Mouse (Mus musculus): ENCODE measurements around the gene Sim2. TPM values are rescaled to one million over a fixed set of nuclear protein-coding genes. Genes with fewer than 3 reads are reported as not detected.
A peak's percentile ranks its signal among the peaks of the same experiment; 100 is the strongest.

Sim2 gene
- polyA plus RNA-seq, 1 experiment from 2014 or later: not detected

DNA sequence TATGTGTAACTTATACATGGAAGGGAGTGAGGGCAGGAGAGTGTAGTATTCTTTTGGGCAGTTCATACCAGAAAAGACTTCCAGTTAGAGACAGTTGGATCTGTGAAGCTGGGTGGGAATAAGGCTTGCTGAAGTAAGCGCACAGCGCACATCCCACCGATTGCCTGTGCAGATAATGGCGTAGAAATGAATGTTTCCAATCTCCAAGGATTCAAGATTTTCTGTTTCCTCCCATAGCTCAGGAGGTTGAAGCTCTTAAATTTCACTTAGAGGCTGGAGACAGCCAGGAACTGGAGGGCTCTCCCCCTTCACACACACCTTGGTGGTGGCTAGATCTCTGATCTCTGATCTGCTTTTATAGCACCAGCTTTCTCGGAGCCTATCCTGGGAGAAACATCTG, 3.1 kb upstream of the Sim2 start:
- no peak overlapping the region for H3K4me2 ChIP-seq
- no peaks in the 10 kb centered on the region for H3K9me3 ChIP-seq
- peaks cover 15% of the 10 kb centered on the region for H3K4me1 ChIP-seq (replicated peaks)
- H3K27me3 ChIP-seq: peaks cover 96% of the 10 kb centered on the region
- WGBS: 16% methylated on average over 5 of the region's 5 CpGs
- no peak overlapping the region for H3K9ac ChIP-seq
- no peak overlapping the region for H3K4me3 ChIP-seq
- no peak overlapping the region for H3K27ac ChIP-seq
- no peaks in the 10 kb centered on the region for H3K36me3 ChIP-seq
- ATAC-seq (ENCODE audit: low FRiP score): no peak

DNA sequence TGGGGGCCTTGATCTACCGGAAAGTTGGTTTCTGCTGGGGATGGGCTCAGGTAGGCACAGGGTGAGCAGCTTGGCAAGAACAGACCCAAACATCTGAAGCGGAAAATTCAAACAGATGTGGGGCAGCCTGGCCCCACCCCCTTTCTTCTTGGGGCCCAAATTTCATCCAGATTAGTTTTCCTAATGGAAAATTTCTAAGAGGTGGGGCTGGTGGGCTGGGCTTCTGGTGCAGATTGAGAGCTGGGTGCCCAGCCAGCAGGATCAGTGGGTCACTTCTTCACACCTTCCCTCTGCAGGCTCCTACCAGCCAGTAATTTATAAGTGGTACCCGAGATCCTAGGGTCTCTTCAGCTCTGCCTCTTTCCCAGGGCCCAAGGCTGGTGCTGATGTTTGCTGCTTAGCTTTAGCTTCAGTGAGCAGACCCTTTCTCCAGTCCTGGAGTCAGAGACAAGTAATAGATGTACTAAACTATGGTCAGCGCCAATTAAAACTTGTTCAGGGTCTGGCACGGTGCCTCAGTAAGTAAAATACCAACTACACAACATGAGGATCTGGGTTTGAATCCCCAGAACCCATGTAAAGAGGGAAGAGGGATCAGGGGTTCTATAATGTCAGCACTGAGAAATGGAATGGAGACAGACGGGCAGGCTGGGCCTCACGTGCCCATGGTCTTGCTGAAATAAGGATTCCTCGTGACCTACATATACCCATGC, 2.6 kb upstream of the Sim2 start:
- H3K27me3 ChIP-seq: peaks cover 96% of the 10 kb centered on the region
- no peak overlapping the region for H3K27ac ChIP-seq
- no peaks in the 10 kb centered on the region for H3K36me3 ChIP-seq
- WGBS: 4% methylated on average over 8 of the region's 8 CpGs
- H3K4me2 ChIP-seq: no peak overlapping the region
- ATAC-seq (ENCODE audit: low FRiP score): no peak
- H3K9ac ChIP-seq: no peak overlapping the region
- H3K4me1 ChIP-seq (replicated peaks): peaks cover 17% of the 10 kb centered on the region
- H3K9me3 ChIP-seq: no peaks in the 10 kb centered on the region
- H3K4me3 ChIP-seq: no peak overlapping the region

DNA sequence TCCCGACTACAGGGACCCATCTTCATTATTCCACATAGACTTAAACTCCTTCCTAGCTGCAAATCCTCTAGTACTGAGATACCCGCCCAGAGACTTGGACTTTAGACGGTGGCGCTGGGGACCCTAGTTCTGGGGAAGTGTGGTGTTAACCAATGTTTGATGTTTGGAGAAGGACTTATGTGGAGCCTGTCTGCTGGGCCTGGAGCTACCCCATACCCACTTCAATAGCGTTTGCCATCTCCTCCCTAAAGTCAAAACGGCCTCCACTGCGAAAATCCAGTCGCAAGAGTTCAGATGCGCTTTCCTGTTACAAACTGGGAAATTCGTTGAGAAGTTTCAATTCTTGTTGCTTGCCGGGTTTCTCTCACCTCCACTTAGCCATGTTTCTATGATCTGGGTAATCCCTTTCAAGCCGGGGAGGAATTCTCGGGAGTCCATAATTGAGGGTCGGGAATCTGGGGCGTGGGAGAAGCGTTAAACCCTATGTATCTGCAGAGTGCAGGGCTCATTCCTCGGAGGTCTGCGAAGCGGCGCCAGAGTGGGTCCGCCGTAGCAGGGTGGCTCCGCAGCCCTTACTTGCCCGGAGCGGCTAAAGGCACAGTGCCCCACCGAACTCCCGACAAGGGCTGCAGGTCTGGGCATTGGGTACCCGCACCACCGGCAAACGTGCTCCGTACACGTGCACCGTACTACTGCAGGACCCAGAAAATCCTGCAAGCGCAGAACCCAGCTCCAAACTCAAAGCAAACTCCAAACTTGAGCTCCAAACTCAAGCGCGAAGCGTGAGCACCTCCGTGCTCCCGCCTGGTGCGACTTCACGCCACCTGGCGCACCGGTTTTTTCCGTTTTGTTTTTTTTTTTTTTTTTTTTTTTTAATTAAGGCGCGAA, 1.5 kb upstream of the Sim2 start:
- no peak overlapping the region for H3K9ac ChIP-seq
- WGBS: under 1% methylated on average over 46 of the region's 46 CpGs
- H3K27ac ChIP-seq: no peak overlapping the region
- no peak overlapping the region for H3K4me2 ChIP-seq
- no peaks in the 10 kb centered on the region for H3K36me3 ChIP-seq
- ATAC-seq (ENCODE audit: low FRiP score): no peak
- H3K4me1 ChIP-seq (replicated peaks): peaks cover 20% of the 10 kb centered on the region
- H3K27me3 ChIP-seq: peaks cover 96% of the 10 kb centered on the region
- H3K4me3 ChIP-seq: no peak overlapping the region
- H3K9me3 ChIP-seq: no peaks in the 10 kb centered on the region

DNA sequence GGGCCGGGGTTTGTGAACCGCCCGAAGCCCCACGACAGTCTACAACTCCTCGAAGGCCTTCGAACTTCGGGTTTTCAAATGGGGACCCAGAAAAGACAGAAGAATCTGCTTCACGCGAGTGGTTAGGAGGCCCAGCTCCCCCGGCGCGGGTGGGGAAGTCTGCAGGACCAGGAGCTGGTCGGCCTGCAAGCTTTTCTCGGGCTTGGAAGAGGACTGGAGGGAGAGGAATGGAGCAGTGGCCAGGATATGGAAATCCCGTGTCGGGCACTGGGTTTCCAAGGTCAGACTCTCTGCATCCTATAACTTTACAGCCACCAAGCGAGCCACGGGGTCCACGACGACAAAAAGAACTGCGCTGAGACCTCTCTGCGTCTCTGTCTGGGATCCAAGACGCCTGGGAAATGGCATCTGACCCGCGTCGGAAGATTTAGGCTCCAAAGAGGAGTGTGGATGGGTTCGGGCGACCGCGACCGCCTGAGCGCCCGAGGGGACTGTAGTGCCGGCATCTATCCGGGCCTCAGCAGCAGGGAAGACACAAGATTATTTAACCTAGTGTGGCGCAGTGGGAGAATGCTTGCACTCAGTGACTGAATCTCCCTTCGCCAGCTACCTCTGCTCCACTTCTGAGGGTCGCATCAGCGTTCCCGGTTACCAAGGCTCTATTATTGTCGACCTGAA, 744 bp upstream of the Sim2 start:
- Histone ChIP-seq H3K27ac (no peak overlapping the region), H3K9ac (no peak overlapping the region), H3K9me3 (no peaks in the 10 kb centered on the region), H3K4me2 (no peak overlapping the region), H3K4me1 (replicated peaks) (peaks cover 20% of the 10 kb centered on the region), H3K36me3 (no peaks in the 10 kb centered on the region), H3K27me3 (peaks cover 98% of the 10 kb centered on the region), H3K4me3 (no peak overlapping the region)
- under 1% methylated on average over 41 of the region's 41 CpGs for WGBS
- ATAC-seq (ENCODE audit: low FRiP score): no peak

DNA sequence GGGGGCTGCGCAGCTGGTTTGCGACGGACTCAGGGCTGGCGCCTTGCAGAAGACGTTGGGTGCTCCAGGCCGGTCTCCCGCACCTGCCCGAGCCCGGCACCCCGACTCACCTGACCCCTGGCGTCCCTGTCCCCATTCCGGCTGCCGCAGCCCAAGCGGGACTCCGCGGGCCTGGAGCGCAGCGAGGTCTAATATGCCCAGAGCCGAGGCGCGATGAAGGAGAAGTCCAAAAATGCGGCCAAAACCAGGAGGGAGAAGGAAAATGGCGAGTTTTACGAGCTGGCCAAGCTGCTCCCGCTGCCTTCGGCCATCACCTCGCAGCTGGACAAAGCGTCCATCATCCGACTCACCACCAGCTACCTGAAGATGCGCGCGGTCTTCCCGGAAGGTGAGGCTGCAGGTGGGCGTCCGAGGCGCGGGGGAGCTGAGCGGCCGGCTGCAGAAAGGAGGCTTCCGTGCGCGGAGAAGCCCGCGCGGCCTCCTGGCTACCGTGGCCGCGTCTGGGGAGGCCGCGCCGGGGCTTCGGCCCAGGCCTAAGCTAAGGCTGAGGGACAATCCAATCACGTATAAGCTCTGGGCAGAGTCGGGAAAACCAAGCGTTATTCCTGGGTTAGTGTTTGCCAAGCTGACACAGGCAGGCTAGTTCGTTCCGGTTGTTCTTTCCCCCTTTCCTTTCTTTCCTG, 1.0 kb downstream of the Sim2 start:
- H3K4me1 ChIP-seq (replicated peaks): peaks cover 20% of the 10 kb centered on the region
- WGBS: under 1% methylated on average over 57 of the region's 57 CpGs
- H3K36me3 ChIP-seq: no peaks in the 10 kb centered on the region
- peak overlapping the region; percentile 38; the same call in 1 of the 2 replicates for H3K4me2 ChIP-seq
- no peak for ATAC-seq (ENCODE audit: low FRiP score)
- no peak overlapping the region for H3K9ac ChIP-seq
- peaks cover 98% of the 10 kb centered on the region for H3K27me3 ChIP-seq
- no peaks in the 10 kb centered on the region for H3K9me3 ChIP-seq
- no peak overlapping the region for H3K27ac ChIP-seq
- H3K4me3 ChIP-seq: peak overlapping the region; percentile 22

DNA sequence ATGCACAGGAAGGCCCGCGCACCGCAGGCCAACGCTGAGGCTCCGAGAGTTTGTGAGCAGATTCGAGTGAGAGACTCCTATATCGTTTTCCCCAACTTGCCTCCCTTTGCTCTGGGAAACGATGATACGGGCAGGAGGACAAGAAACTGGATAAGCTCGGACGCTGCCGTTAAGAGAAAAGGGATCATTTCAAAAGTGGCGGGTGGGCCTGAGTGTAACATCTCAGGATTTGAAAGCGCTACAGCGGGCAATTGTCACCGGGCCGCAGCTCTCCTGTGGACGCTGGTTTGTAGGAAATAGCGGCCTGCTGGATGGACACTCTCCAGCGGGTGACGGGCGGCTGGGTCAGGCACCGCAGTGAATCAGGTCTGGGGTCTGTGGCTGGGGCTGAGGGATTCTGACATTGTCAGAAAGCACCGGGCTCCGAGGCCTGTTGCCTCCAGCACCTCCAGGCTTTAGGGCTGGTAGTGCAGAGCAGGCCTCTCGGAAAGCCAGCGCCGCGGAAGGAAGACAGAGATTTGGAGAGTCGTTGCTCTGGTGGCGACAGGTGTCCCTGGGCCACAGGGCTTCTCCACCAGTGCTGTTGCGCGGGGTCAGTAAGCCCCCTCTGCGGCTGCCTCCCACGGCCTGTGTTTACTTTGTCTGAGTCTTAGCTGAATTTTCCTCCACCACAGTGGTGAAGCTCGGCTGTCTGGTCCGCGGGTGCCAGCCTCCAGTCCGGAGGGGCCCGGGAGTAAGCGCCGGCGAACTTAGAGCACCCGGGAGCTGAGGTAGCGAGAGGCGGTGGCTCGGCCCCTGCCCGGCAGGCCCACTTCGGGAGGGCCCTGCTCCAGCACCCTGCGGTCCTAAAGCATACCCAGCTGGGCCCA, 2.2 kb downstream of the Sim2 start:
- peaks cover 20% of the 10 kb centered on the region for H3K4me1 ChIP-seq (replicated peaks)
- ATAC-seq (ENCODE audit: low FRiP score): no peak

DNA sequence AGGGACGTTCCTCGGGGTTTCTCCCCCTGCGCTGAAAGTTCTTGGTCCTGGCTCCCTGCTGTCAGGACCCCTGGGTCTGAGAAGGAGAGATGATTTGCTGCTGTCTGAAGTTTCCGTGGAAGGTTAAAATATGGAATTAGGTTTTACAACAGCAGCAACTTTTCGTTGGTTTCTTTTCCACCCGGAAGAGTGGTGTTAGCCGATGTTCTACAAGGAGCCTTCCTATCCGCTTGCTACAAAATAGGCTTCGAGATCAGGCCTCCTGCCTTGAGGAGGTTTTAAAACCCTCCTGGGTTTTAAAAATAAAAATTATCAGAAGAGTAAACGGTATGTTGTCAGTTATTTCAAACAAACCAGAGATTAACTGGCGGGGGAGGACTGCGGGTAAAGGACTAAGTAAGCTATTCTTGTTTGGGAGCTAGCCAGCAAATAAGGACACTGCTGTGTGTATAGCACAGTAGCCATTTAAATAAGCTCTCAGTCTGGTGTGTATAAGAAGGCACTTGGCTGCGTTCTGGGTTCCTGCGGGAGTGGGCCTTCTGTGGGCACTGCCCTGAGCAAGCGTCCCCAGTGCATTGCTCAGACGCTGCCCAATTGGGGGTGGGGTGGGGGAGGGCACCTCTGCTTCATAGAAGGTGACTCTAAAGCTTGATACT, 3.0 kb downstream of the Sim2 start:
- Histone ChIP-seq H3K9me3 (no peaks in the 10 kb centered on the region), H3K4me1 (replicated peaks) (peaks cover 20% of the 10 kb centered on the region), H3K27ac (no peak overlapping the region), H3K9ac (no peak overlapping the region), H3K27me3 (peaks cover 98% of the 10 kb centered on the region), H3K4me3 (no peak overlapping the region), H3K4me2 (no peak overlapping the region), H3K36me3 (no peaks in the 10 kb centered on the region)
- no peak for ATAC-seq (ENCODE audit: low FRiP score)
- 5% methylated on average over 16 of the region's 16 CpGs for WGBS

More for the DNA sequence above, 2.2 kb downstream of the Sim2 start:
- 1% methylated on average over 50 of the region's 50 CpGs for WGBS
- H3K4me2 ChIP-seq: no peak overlapping the region
- no peak overlapping the region for H3K27ac ChIP-seq
- H3K36me3 ChIP-seq: no peaks in the 10 kb centered on the region
- H3K4me3 ChIP-seq: no peak overlapping the region; the same call in 1 of the 2 replicates
- H3K9me3 ChIP-seq: no peaks in the 10 kb centered on the region
- peaks cover 98% of the 10 kb centered on the region for H3K27me3 ChIP-seq
- no peak overlapping the region for H3K9ac ChIP-seq

DNA sequence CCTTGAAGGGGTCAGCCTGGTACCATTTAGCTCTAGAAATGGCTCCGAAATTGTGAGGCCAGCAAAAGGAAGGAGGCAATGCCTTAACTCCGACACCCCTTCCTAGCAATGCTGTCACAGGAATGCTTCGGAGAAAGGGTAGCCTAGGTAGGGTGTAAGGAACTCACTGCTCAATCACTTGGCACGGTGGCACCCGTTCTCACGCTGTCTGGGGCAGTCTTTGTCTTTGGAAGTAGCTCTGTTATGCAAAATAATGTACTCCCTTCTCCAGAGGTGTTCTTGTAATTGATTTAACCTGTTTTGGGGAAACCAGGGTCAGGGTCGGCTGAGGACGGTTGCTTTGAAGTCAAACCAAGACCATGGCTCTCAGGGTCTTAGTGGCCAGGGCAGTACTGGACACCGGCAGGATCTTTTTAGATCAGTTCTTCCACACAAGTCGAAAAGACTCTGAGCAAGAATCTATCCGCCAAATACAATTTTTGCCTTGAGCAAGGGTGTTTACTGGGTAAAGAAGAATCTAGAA, 3.6 kb downstream of the Sim2 start:
- H3K9me3 ChIP-seq: no peaks in the 10 kb centered on the region
- no peak overlapping the region for H3K4me2 ChIP-seq
- H3K9ac ChIP-seq: no peak overlapping the region
- 2% methylated on average over 11 of the region's 11 CpGs for WGBS
- H3K4me1 ChIP-seq (replicated peaks): peaks cover 20% of the 10 kb centered on the region
- no peak overlapping the region for H3K27ac ChIP-seq
- H3K4me3 ChIP-seq: no peak overlapping the region
- no peak for ATAC-seq (ENCODE audit: low FRiP score)
- peaks cover 98% of the 10 kb centered on the region for H3K27me3 ChIP-seq
- no peaks in the 10 kb centered on the region for H3K36me3 ChIP-seq

DNA sequence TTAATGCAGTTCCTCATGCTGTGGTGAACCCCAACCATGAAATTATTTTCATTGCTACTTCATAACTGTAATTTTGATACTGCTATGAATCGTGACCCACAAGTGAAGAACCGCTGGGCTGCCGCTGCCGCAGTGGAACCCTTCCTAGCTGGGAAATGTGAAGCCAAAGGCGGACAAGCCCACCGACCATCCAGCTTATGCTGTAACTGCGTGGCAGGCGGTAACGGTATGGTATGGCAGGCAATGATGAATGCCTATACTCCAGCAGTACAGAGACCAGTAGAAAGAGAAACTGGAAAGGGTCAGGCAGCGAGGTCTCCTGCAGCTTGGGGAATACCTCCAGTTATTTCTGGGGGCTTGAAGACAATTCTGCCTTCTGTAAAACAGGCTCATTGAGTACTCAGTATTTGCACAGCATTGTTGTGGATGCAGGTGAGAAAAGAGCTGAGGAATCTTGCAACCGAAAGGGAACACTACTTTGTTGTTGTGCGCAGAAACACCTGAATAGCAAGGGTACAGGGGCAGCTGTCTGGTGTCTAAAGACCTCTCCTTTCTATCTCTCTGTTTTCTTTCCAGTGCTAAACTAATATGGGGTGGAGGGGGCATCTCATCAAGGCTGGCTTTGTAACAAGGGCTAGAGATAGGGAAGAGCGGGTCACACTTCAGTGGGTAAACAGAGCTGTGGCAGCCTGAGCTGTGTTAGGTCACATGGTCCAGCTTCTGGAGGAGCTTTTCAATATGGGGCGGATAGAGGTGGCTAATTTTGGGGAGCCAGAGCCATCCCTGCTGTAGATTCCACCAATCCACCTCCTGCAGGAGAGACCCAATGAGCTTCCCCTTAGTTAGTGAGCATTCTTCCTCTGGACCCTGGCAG, 4.3 kb downstream of the Sim2 start:
- H3K9ac ChIP-seq: no peak overlapping the region
- no peaks in the 10 kb centered on the region for H3K9me3 ChIP-seq
- no peak overlapping the region for H3K27ac ChIP-seq
- H3K4me3 ChIP-seq: no peak overlapping the region
- peaks cover 20% of the 10 kb centered on the region for H3K4me1 ChIP-seq (replicated peaks)
- no peak overlapping the region for H3K4me2 ChIP-seq
- peaks cover 98% of the 10 kb centered on the region for H3K27me3 ChIP-seq
- no peaks in the 10 kb centered on the region for H3K36me3 ChIP-seq
- WGBS: 4% methylated on average over 14 of the region's 14 CpGs
- ATAC-seq (ENCODE audit: low FRiP score): no peak

DNA sequence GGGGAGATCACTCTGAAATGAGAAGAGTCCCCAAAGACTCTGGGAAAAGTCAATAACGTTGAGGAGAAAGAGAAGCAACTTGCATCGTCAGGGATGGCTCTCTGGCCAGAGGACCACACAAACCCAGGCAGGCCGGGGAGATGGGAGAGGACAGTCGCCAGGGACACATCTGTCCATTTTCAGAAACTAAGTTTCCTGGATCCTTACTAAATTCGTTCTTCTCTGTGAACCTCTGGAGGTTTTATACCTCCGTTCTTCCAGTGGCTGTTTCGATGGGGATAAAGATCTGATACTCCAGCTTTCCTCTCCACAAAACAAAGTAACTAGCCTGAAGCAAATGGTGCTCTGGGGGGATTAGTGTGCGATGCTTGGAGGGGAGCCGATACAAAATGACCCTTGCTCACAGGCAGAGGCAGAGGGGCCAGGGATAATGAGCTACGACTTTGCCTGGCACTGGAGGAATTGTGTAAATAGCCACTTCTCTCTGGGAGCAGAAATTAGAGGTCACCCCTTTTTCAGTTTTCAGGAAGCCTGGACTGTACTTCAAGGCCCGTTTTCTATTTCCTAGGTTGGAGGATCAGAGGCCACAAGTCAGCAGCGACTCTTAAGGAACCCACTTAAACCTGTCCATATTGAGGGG, 7.9 kb downstream of the Sim2 start:
- peaks cover 94% of the 10 kb centered on the region for H3K27me3 ChIP-seq
- H3K27ac ChIP-seq: no peak overlapping the region
- WGBS: 2% methylated on average over 12 of the region's 12 CpGs
- H3K9ac ChIP-seq: no peak overlapping the region
- no peaks in the 10 kb centered on the region for H3K36me3 ChIP-seq
- no peak overlapping the region for H3K4me3 ChIP-seq
- H3K9me3 ChIP-seq: no peaks in the 10 kb centered on the region
- H3K4me2 ChIP-seq: no peak overlapping the region
- ATAC-seq (ENCODE audit: low FRiP score): no peak
- 0 out of 2 replicates have a peak, but pooled peaks cover 3% of the 10 kb centered on the region for H3K4me1 ChIP-seq (replicated peaks)
